Mouse (Mus musculus) C2C12 (cell line): ENCODE data around the gene Msi2. TPM values are rescaled to one million over a fixed set of nuclear protein-coding genes. Genes with fewer than 3 reads are reported as not detected.

Experiments used
- H3K27me3 ChIP-seq: one replicate; pipeline ENCODE4 v1.6.1; 2011; ENCODE audit not compliant: control insufficient read depth, insufficient read depth, insufficient read length
- H3K36me3 ChIP-seq: one replicate; pipeline ENCODE4 v1.6.1; 2011; ENCODE audit not compliant: control insufficient read depth, insufficient read depth
- H3K4me3 ChIP-seq: one replicate; pipeline ENCODE4 v1.5.1; 2011; ENCODE audit warnings: mild to moderate bottlenecking, control low read depth; ENCODE audit not compliant: poor library complexity, insufficient read depth, severe bottlenecking
- H3K79me2 ChIP-seq: one replicate; pipeline ENCODE4 v1.6.1; 2011; ENCODE audit not compliant: control insufficient read depth, insufficient read depth
- H3K79me3 ChIP-seq: one replicate; pipeline ENCODE4 v1.6.1; 2011; ENCODE audit warnings: low read depth, control low read depth
- H3ac ChIP-seq: one replicate; pipeline ENCODE3; 2011; ENCODE audit warnings: low read depth; ENCODE audit not compliant: control insufficient read depth, insufficient read length
- CEBPB ChIP-seq: IDR thresholded peaks from one replicate; pipeline ENCODE4 v1.6.1; 2011; ENCODE audit warnings: low read depth, mild to moderate bottlenecking, control low read depth, moderate library complexity
- CTCF ChIP-seq: IDR thresholded peaks from one replicate; pipeline ENCODE4 v1.5.1; 2011; ENCODE audit not compliant: control insufficient read depth, insufficient read depth, insufficient read length
- FOSL1 ChIP-seq: IDR thresholded peaks from one replicate; pipeline ENCODE4 v1.8.0; 2011; ENCODE audit warnings: mild to moderate bottlenecking, low read length; ENCODE audit not compliant: poor library complexity, insufficient read depth, severe bottlenecking
- MAX ChIP-seq: IDR thresholded peaks from one replicate; pipeline ENCODE4 v1.6.1; 2011; ENCODE audit warnings: mild to moderate bottlenecking, control low read depth
- MYOD1 ChIP-seq: IDR thresholded peaks from one replicate; pipeline ENCODE4 v1.6.1; 2011; ENCODE audit warnings: low read depth; ENCODE audit not compliant: control insufficient read depth, insufficient read length
- MYOG ChIP-seq: IDR thresholded peaks from one replicate; pipeline ENCODE4 v1.6.1; 2011; ENCODE audit not compliant: control insufficient read depth, insufficient read length; ENCODE audit errors: extremely low read depth
- USF1 ChIP-seq: IDR thresholded peaks from one replicate; pipeline ENCODE4 v1.6.1; 2011; ENCODE audit warnings: low read depth, mild to moderate bottlenecking, control low read depth, moderate library complexity
- polyA plus RNA-seq: library from polyadenylated mRNA; unstranded; fragments of >200 nt; fragmentation: generic; extraction: Trizol; gene quantifications from one replicate; pipeline ENCODE4 v1.2.1, GENCODE M21; 2012; ENCODE audit warnings: missing spikeins

Gene Msi2
- polyA plus RNA-seq, 1 experiment = 8.4 TPM

DNA sequence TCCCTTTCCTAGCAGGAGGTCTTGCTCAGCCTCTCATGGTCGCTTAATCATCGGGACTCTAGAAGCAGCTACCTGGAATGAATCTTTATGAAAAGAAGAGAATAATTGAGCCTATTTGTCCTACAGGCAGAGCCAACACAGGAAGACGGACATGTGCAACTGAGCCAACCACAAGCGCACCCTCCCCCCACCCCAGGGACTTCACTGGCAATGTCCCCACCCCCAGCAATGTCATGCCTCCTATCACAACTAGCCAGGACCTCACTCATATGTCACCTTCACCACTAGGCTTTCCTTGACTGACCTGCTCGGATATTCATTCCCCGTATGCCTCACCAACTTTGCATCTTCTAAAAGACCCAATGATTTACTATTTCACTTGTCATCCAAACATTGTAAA lies 112.5 kb downstream of the Msi2 start:
- Histone ChIP-seq H3K27me3 (no peaks in the 10 kb centered on the region), H3ac (no peak overlapping the region), H3K36me3 (peaks cover 4% of the 10 kb centered on the region), H3K79me3 (peaks cover 2% of the 10 kb centered on the region), H3K79me2 (peaks cover 5% of the 10 kb centered on the region), H3K4me3 (no peak overlapping the region)
- TF ChIP-seq MAX = peak; percentile 16
- no peak for TF ChIP-seq MYOG
- TF ChIP-seq CEBPB = no peak
- peak; percentile 51 for TF ChIP-seq MYOD1
- TF ChIP-seq USF1 = no peak
- no peak for TF ChIP-seq CTCF

DNA sequence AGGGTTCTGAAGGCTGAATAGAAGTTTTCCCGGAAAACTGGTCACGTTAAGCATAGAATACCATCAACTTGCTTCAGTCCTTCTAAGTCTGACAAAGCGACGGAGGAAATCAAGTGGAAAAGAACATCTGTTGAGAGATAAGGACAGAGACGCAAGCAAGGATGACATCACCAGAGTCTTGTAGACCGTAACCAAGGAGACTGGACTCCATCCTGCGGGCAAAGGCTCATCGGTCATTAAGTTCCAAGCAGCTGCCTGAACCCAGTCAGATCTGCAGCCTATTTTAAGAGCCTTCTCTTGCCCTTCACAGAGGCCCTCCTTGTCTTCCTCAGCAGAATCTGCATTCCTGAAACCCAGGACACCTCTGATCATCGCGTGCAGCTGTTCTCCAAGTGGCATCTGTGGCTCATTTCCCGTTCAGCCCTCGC lies 113.2 kb downstream of the Msi2 start:
- TF ChIP-seq MYOG (no peak), MYOD1 (peak; percentile 95), MAX (no peak)
- Histone ChIP-seq H3K27me3 (no peaks in the 10 kb centered on the region), H3K4me3 (no peak overlapping the region), H3K79me3 (peaks cover 2% of the 10 kb centered on the region), H3ac (no peak overlapping the region), H3K36me3 (peaks cover 5% of the 10 kb centered on the region), H3K79me2 (peaks cover 5% of the 10 kb centered on the region)

DNA sequence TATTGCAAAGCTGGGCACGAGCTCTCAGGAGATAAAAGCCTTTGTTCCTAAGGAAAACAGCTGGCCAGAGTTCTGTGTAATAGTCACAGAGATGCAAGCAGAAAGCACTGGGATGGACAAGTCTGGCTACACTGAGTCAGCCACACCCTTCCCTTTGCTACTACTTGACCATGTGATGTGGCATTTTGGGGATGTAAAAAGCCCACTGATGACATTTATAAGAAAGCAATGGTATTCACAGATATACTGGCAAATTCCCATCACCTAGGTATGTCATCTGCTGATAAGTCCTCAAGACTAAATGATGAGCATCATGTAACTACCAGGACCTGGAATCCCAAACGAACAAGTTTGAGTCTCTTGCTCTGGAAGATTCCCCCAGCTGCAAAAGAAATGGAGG lies 113.7 kb downstream of the Msi2 start:
- H3K4me3 ChIP-seq = no peak overlapping the region
- peaks cover 5% of the 10 kb centered on the region for H3K36me3 ChIP-seq
- no peaks in the 10 kb centered on the region for H3K27me3 ChIP-seq
- peaks cover 5% of the 10 kb centered on the region for H3K79me2 ChIP-seq
- no peak overlapping the region for H3ac ChIP-seq
- peaks cover 2% of the 10 kb centered on the region for H3K79me3 ChIP-seq
- TF ChIP-seq MYOD1 = no peak
- no peak for TF ChIP-seq MYOG
- peak; percentile 42 for TF ChIP-seq USF1

DNA sequence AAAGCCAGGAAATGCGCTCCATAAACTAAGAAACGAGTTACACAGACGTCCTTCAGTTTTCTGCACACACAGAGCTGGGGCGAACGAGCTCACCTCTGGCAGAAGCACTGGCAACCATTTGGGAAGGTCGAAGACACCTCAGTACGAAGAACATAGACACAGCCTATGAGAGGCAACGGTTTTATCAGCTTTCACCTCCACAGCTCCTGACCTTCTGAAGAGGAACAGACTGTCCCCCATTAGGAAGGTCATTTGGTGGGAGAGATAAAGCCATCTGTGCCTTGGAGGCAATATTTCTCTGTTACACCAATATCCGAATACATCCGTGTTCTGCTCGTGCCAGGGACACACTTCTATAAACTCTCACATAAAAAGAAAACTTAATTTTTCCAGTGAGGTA lies 114.9 kb downstream of the Msi2 start:
- peaks cover 5% of the 10 kb centered on the region for H3K36me3 ChIP-seq
- H3K4me3 ChIP-seq = no peak overlapping the region
- H3K79me3 ChIP-seq = peaks cover 2% of the 10 kb centered on the region
- no peaks in the 10 kb centered on the region for H3K27me3 ChIP-seq
- TF ChIP-seq CTCF = no peak
- TF ChIP-seq MAX = no peak
- TF ChIP-seq MYOD1 = no peak
- TF ChIP-seq USF1 = no peak
- no peak for TF ChIP-seq CEBPB
- TF ChIP-seq MYOG = no peak
- TF ChIP-seq FOSL1 = no peak
- H3K79me2 ChIP-seq = peaks cover 5% of the 10 kb centered on the region
- H3ac ChIP-seq = no peak overlapping the region

DNA sequence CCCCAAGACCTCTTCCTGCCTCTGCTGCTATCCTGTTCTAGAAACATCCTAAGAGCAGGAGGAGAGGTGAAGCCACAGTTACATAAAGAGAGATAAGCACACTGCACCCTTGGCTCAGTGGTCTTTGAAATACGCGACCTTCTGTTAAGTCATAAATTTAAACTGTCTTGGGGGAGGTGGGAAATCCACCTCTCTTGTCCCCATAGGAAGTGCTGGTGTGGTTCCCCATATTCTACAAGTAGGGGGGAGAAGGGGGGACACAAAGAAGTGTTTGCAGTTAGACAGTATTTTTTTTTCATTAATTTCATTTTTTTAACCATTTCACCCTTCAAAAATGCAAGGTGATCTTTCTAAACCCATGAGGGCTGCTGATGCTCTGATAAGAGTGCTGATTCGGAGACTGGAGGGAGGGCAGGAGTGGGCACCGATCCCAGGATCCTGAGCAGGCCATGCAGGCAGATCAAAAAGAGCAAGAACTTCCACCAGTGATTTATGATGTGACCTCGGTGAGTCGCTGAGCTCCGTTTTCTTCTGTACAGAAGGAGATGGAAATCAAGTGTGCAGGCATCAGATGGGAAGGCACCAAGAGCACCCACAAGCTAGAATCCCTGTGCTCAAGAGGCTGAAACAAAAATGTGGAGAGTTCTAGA lies 115.7 kb downstream of the Msi2 start:
- no peak for TF ChIP-seq MAX
- no peak for TF ChIP-seq USF1
- no peak for TF ChIP-seq FOSL1
- no peak for TF ChIP-seq CTCF
- no peak for TF ChIP-seq MYOG
- TF ChIP-seq CEBPB = no peak
- TF ChIP-seq MYOD1 = no peak
- no peak overlapping the region for H3ac ChIP-seq
- peaks cover 5% of the 10 kb centered on the region for H3K79me2 ChIP-seq
- H3K4me3 ChIP-seq = no peak overlapping the region
- peaks cover 5% of the 10 kb centered on the region for H3K36me3 ChIP-seq
- no peaks in the 10 kb centered on the region for H3K27me3 ChIP-seq
- H3K79me3 ChIP-seq = peaks cover 2% of the 10 kb centered on the region

DNA sequence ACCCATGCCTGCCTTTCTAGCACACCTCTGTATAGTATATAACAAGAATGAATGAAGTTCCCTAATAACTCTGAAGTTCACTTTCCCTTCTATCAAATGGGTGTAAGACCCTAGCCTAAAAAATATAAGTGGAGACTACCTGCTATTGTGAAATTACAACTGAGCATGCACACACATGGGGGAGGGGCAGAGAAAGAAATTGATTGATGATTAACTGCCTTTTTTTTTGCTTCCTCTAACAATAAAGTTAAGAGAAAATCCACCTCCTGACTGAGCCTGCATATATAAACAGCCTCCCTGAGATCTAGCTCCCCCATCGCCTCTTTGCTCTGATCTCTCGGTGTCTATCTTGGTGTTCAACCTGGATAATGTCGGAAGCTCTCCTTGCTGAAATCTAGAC lies 118.1 kb downstream of the Msi2 start:
- no peak overlapping the region for H3K4me3 ChIP-seq
- H3K79me2 ChIP-seq = no peaks in the 10 kb centered on the region
- peaks cover 5% of the 10 kb centered on the region for H3K36me3 ChIP-seq
- no peak overlapping the region for H3ac ChIP-seq
- H3K79me3 ChIP-seq = peaks cover 2% of the 10 kb centered on the region
- TF ChIP-seq CTCF (no peak), MYOG (no peak), MAX (no peak), FOSL1 (no peak), MYOD1 (no peak), USF1 (no peak), CEBPB (no peak)
- H3K27me3 ChIP-seq = no peaks in the 10 kb centered on the region
